Mouse (Mus musculus) kidney, adult 2 months (tissue): ENCODE measurements around the gene Itgb4.

Experiments
- CTCF ChIP-seq: fragments of 200-500 bp; conservative IDR thresholded peaks from 2 replicates; pipeline ENCODE4 v1.5.1; 2011; ENCODE audit warnings: low read depth, mild to moderate bottlenecking, control low read depth, low read length, moderate library complexity, mixed read lengths; ENCODE audit not compliant: insufficient read depth, insufficient read length
- POLR2A ChIP-seq: fragments of 200-500 bp; IDR thresholded peaks from one replicate; pipeline ENCODE4 v1.6.1; 2011; ENCODE audit warnings: low read depth, low read length, control low read depth

GRCm38 (mm10) chr11:116034584-116034983 is 60.1 kb downstream of the Itgb4 start:
- TF ChIP-seq POLR2A: no peak
- TF ChIP-seq CTCF: no peak
